Mouse (Mus musculus) spleen, adult 2 months (tissue): ENCODE measurements around the gene Olfr480. TPM values are rescaled to one million over a fixed set of nuclear protein-coding genes. Genes with fewer than 3 reads are reported as not detected.

Source experiments
- DNase-seq, 2 experiments: peaks; one replicate each; pipeline versions ENCODE4 v3.0.0 to v3.0.0-alpha.2; 2012 to 2021; ENCODE audit warnings: low spot score in 2 of 2, low read depth in 1 of 2
- H3K27ac ChIP-seq: fragments of 200-500 bp; 2 replicates; pipeline ENCODE4 v1.5.1; 2012; ENCODE audit warnings: low read length, inconsistent platforms; ENCODE audit not compliant: insufficient read depth
- H3K27me3 ChIP-seq: fragments of 200-500 bp; 2 replicates; pipeline ENCODE4 v1.6.1; 2012; ENCODE audit warnings: mild to moderate bottlenecking, moderate library complexity, low read length, inconsistent platforms; ENCODE audit not compliant: control insufficient read depth, insufficient read depth
- H3K36me3 ChIP-seq: fragments of 200-500 bp; 2 replicates; pipeline ENCODE4 v1.6.1; 2012; ENCODE audit warnings: mild to moderate bottlenecking, low read length, inconsistent platforms; ENCODE audit not compliant: control insufficient read depth, insufficient read depth
- H3K4me1 ChIP-seq: fragments of 200-500 bp; 2 replicates; pipeline ENCODE4 v1.6.1; 2011; ENCODE audit warnings: inconsistent platforms; ENCODE audit not compliant: control insufficient read depth, insufficient read depth, insufficient read length
- H3K4me3 ChIP-seq: fragments of 200-500 bp; 2 replicates; pipeline ENCODE4 v1.5.1; 2011; ENCODE audit warnings: mild to moderate bottlenecking, inconsistent platforms; ENCODE audit not compliant: insufficient read depth, insufficient read length; ENCODE audit errors: extremely low read depth
- CTCF ChIP-seq: fragments of 200-500 bp; IDR thresholded peaks from 2 replicates; pipeline ENCODE4 v1.5.1; 2011; ENCODE audit warnings: mild to moderate bottlenecking, inconsistent platforms; ENCODE audit not compliant: insufficient read depth, insufficient read length, insufficient replicate concordance; ENCODE audit errors: extremely low read depth
- POLR2A ChIP-seq: fragments of 200-500 bp; IDR thresholded peaks from 2 replicates; pipeline ENCODE4 v1.6.1; 2011; ENCODE audit warnings: low read depth, low read length, inconsistent platforms
- WGBS: fragments of 180-500 bp; shearing (Covaris S2); methylation state at CpG from one replicate; pipeline ENCODE4 v1.1.7; 2018; 5-methylcytosine and 5-hydroxymethylcytosine counted together
- polyA plus RNA-seq: library from polyadenylated mRNA; depleted of rRNA; stranded (reverse); fragments of >200 nt; gene quantifications from 2 replicates; pipeline ENCODE4 v1.2.3, GENCODE M21; 2012; rRNA removed

The Olfr480 gene
- polyA plus RNA-seq = not detected in 2 replicates

DNA sequence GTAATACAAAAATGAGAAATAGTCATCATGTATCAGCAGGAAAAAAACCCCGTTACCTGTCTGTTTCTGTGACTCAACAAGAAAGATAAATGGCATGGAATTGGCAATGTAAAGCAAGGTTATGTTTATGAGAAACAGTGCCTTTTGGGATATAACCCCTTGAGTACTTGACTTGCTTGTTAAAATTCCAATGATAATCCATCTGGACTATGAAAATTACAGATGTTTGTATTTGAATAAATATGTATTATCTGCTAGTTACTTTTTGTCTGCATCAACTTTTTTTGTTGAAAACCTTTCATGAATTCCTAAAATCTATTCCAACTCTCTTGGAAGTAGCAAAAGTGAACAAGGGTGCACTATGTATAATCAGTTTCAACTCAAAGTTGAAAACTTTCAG is at the start of gene Olfr480:
TSS of gene Olfr480 (minus strand) at position 101 of the 400 bp plus-strand sequence.
- DNase-seq = no peak
- Histone ChIP-seq H3K36me3 (no peaks in the 10 kb centered on the region), H3K27me3 (no peaks in the 10 kb centered on the region), H3K4me3 (no peak within 1 kb of the TSS), H3K4me1 (no peaks in the 10 kb centered on the region), H3K27ac (no peak within 1 kb of the TSS)
- 88% methylated on average over 1 of the region's 1 CpGs for WGBS
- no peak for TF ChIP-seq CTCF
- no peak for TF ChIP-seq POLR2A

DNA sequence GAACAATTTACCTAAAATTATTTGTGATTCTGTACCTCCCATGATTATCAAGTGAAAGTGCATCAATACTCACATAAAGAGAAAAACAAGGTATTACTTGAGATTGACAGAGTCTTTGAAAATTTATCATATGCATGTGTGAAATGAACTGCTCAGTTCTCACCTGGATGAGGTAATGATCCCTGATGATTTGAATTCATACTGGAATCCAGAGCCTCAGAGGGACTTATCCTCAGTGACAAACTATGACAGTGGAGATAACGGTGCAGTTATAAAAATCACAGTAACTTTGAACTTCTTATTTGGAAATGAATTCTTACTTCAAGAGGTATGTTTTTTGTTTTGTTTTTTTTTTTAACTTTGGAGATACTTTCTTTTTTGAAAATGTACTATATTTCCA is 33.4 kb upstream of the Olfr480 start, which contains the start of gene Olfr483:
TSS of gene Olfr483 (plus strand) at position 301 of the 400 bp plus-strand sequence.
- no peaks in the 10 kb centered on the region for H3K36me3 ChIP-seq
- 80% methylated on average over 1 of the region's 1 CpGs for WGBS
- TF ChIP-seq CTCF = no peak
- no peak for TF ChIP-seq POLR2A
- no peak for DNase-seq
- H3K27me3 ChIP-seq = no peaks in the 10 kb centered on the region
- H3K4me1 ChIP-seq = no peaks in the 10 kb centered on the region
- H3K4me3 ChIP-seq = no peak within 1 kb of the TSS
- H3K27ac ChIP-seq = no peak within 1 kb of the TSS

DNA sequence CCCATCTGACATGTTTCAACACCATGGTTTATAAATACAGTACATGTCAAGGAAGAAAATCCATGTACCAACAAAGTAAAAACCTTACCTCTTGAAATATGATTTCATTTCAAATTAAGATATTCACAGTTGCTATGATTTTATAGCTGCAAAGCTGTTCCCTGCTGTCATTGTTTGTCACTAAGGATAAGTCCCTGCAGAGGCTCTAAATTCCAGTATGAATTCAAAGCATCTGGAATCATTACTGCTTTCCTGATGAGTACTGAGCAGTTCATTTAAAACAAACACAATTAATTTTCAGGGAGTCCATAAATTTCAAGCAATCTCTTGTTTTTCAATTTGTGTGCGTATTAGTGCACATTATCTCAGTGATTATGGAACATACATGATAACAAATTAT is 30.3 kb upstream of the Olfr480 start, which contains the start of gene Olfr482:
TSS of gene Olfr482 (minus strand) at position 101 of the 400 bp plus-strand sequence.
- Histone ChIP-seq H3K27me3 (no peaks in the 10 kb centered on the region), H3K4me3 (no peak within 1 kb of the TSS), H3K4me1 (no peaks in the 10 kb centered on the region), H3K27ac (no peak within 1 kb of the TSS), H3K36me3 (no peaks in the 10 kb centered on the region)
- 83% methylated on average over 1 of the region's 1 CpGs for WGBS
- TF ChIP-seq POLR2A = no peak
- TF ChIP-seq CTCF = no peak
- no peak for DNase-seq

DNA sequence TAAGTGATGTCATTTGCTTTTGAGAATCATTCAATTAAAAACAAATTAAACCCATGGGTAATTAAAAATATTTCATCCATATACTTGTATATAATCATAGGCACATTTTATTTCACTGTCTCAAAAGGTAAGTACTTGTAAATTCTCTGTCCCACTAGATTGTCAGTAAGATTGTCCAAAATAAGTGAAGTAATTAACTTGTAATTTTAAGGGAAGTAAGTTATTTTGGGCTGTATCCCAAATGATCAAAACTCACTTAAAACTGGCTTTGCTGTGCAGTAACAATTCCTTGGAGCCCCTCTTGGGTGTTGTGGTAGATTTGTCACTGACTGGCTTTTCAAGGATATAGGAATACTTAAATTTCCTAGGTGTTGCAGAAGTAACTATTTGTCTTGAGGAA is 12.4 kb upstream of the Olfr480 start, which contains the start of gene Olfr481:
TSS of gene Olfr481 (plus strand) at position 301 of the 400 bp plus-strand sequence.
- TF ChIP-seq CTCF = no peak
- TF ChIP-seq POLR2A = no peak
- Histone ChIP-seq H3K4me3 (no peak within 1 kb of the TSS), H3K36me3 (no peaks in the 10 kb centered on the region), H3K27me3 (no peaks in the 10 kb centered on the region), H3K27ac (no peak within 1 kb of the TSS), H3K4me1 (no peaks in the 10 kb centered on the region)
- DNase-seq = no peak

DNA sequence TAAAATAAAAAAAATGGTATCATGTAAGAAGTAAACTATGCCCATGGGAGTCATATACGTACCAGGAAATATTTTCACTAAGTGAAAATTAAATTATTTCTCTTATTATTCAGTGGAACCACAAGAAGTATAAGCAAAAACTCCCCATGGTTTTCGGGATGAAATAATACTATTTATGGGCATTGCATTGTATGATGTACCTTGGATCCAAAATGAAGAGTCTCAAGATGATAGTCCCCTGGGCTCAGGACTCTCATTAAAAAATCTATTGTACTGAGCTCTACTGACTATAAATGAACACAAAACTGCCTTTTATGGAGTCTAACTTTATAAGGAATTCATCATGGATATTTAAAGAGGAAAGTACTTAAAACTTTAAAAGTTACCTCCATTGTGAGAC is 16.8 kb downstream of the Olfr480 start, which contains the start of gene Olfr479:
TSS of gene Olfr479 (plus strand) at position 301 of the 400 bp plus-strand sequence.
- H3K36me3 ChIP-seq = no peaks in the 10 kb centered on the region
- WGBS = 88% methylated on average over 2 of the region's 2 CpGs
- H3K27me3 ChIP-seq = no peaks in the 10 kb centered on the region
- no peak for DNase-seq
- no peaks in the 10 kb centered on the region for H3K4me1 ChIP-seq
- H3K27ac ChIP-seq = no peak within 1 kb of the TSS
- TF ChIP-seq POLR2A = no peak
- TF ChIP-seq CTCF = no peak
- no peak within 1 kb of the TSS for H3K4me3 ChIP-seq

DNA sequence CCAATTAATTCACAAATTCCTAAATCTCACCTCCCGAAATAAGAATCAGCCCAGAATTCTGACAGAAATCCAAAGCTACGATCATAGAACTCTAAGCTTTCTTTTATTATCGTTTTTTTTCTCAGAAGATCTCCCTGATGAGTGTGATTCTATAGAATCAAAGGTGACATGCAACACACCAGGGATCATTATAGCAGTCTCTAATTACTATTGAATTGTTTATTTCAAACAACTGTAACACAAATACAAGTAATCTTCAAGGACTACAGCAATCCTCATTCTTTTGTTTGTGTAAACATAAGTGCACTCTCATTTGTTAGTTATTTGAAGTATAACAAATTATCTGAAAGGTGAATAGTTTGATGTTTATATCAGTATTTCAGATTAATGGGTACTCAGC is 33.3 kb downstream of the Olfr480 start, which contains the start of gene Olfr478:
TSS of gene Olfr478 (minus strand) at position 101 of the 400 bp plus-strand sequence.
- no peak for DNase-seq
- H3K27ac ChIP-seq = no peak within 1 kb of the TSS
- no peaks in the 10 kb centered on the region for H3K27me3 ChIP-seq
- WGBS = 81% methylated on average over 3 of the region's 3 CpGs
- H3K4me3 ChIP-seq = no peak within 1 kb of the TSS
- TF ChIP-seq CTCF = no peak
- TF ChIP-seq POLR2A = no peak
- no peaks in the 10 kb centered on the region for H3K4me1 ChIP-seq
- no peaks in the 10 kb centered on the region for H3K36me3 ChIP-seq

Other genes with a start within 250 kb of the Olfr480 start
- not detected in 2 replicates for gene Olfr469, start 241.8 kb downstream of the Olfr480 start, polyA plus RNA-seq
- not detected in 2 replicates for gene Olfr470, start 219.9 kb downstream of the Olfr480 start, polyA plus RNA-seq
- gene Olfr472, start 169.4 kb downstream of the Olfr480 start, polyA plus RNA-seq = not detected in 2 replicates
- not detected in 2 replicates for gene Olfr473, start 136.9 kb downstream of the Olfr480 start, polyA plus RNA-seq
- gene Olfr474, start 112.7 kb downstream of the Olfr480 start, polyA plus RNA-seq = not detected in 2 replicates
- gene Olfr476, start 102.5 kb downstream of the Olfr480 start, polyA plus RNA-seq = not detected in 2 replicates
- not detected in 2 replicates for gene Olfr477, start 80.7 kb downstream of the Olfr480 start, polyA plus RNA-seq
- gene Olfr478, start 33.4 kb downstream of the Olfr480 start, polyA plus RNA-seq = not detected in 2 replicates
- not detected in 2 replicates for gene Olfr479, start 16.7 kb downstream of the Olfr480 start, polyA plus RNA-seq
- gene Olfr481, start 12.5 kb upstream of the Olfr480 start, polyA plus RNA-seq = not detected in 2 replicates
- not detected in 2 replicates for gene Olfr482, start 30.2 kb upstream of the Olfr480 start, polyA plus RNA-seq
- not detected in 2 replicates for gene Olfr483, start 33.5 kb upstream of the Olfr480 start, polyA plus RNA-seq
- not detected in 2 replicates for gene Olfr484, start 60.1 kb upstream of the Olfr480 start, polyA plus RNA-seq
- gene Olfr485, start 92.5 kb upstream of the Olfr480 start, polyA plus RNA-seq = not detected in 2 replicates
- not detected in 2 replicates for gene Olfr486, start 105.4 kb upstream of the Olfr480 start, polyA plus RNA-seq
- gene Olfr487, start 147.3 kb upstream of the Olfr480 start, polyA plus RNA-seq = not detected in 2 replicates
- not detected in 2 replicates for gene Olfr488, start 191.0 kb upstream of the Olfr480 start, polyA plus RNA-seq
- not detected in 2 replicates for gene Olfr490, start 221.6 kb upstream of the Olfr480 start, polyA plus RNA-seq
- not detected in 2 replicates for gene Olfr491, start 246.1 kb upstream of the Olfr480 start, polyA plus RNA-seq